Mouse (Mus musculus) heart, embryonic 10.5 days (tissue): ENCODE data around the gene Tex28. TPM values are rescaled to one million over a fixed set of nuclear protein-coding genes. Genes with fewer than 3 reads are reported as not detected.

Experiments used
- polyA plus RNA-seq: library from polyadenylated mRNA; unstranded; fragments of >200 nt; fragmentation: Nextera tagmentation; extraction: Ambion mirVana; gene quantifications from 2 replicates; pipeline ENCODE4 v1.2.1, GENCODE M21; 2016

Tex28 gene
- polyA plus RNA-seq, 1 experiment from 2014 or later, result not detected

Other genes starting within 250 kb of the Tex28 start
- 1.3 and 3.0 TPM in 2 replicates for gene Arhgap4, start 246.0 kb downstream of the Tex28 start, polyA plus RNA-seq
- gene Naa10, start 245.9 kb downstream of the Tex28 start, polyA plus RNA-seq, result 124 and 146 TPM in 2 replicates
- gene Renbp, start 237.0 kb downstream of the Tex28 start, polyA plus RNA-seq, result 43.1 and 58.2 TPM in 2 replicates
- 49.5 and 56.8 TPM in 2 replicates for gene Hcfc1, start 201.5 kb downstream of the Tex28 start, polyA plus RNA-seq
- gene Irak1, start 143.9 kb downstream of the Tex28 start, polyA plus RNA-seq, result 59.3 and 60.8 TPM in 2 replicates
- not detected in 2 replicates for gene Opn1mw, start 40.4 kb downstream of the Tex28 start, polyA plus RNA-seq
- gene Mecp2, start 32.5 kb downstream of the Tex28 start, polyA plus RNA-seq, result 11.3 and 13.1 TPM in 2 replicates
- 0.05 and 0.10 TPM in 2 replicates for gene Tktl1, start 9.4 kb upstream of the Tex28 start, polyA plus RNA-seq
- gene Flna, start 82.0 kb upstream of the Tex28 start, polyA plus RNA-seq, result 199 and 236 TPM in 2 replicates
- gene Emd, start 86.8 kb upstream of the Tex28 start, polyA plus RNA-seq, result 17.9 and 22.7 TPM in 2 replicates
- gene Rpl10, start 103.0 kb upstream of the Tex28 start, polyA plus RNA-seq, result 496 and 543 TPM in 2 replicates
- 66.9 and 73.1 TPM in 2 replicates for gene Taz, start 114.1 kb upstream of the Tex28 start, polyA plus RNA-seq
- gene Dnase1l1, start 114.5 kb upstream of the Tex28 start, polyA plus RNA-seq, result 11.1 and 11.2 TPM in 2 replicates
- gene Atp6ap1, start 129.3 kb upstream of the Tex28 start, polyA plus RNA-seq, result 114 and 125 TPM in 2 replicates
- 171 and 194 TPM in 2 replicates for gene Gdi1, start 137.2 kb upstream of the Tex28 start, polyA plus RNA-seq
- gene Fam50a, start 145.2 kb upstream of the Tex28 start, polyA plus RNA-seq, result 57.1 and 65.2 TPM in 2 replicates
- gene Plxna3, start 161.2 kb upstream of the Tex28 start, polyA plus RNA-seq, result 7.0 and 12.7 TPM in 2 replicates
- 103 and 105 TPM in 2 replicates for gene Lage3, start 185.8 kb upstream of the Tex28 start, polyA plus RNA-seq
- gene Ubl4a, start 205.4 kb upstream of the Tex28 start, polyA plus RNA-seq, result 64.2 and 71.0 TPM in 2 replicates
- 13.1 and 15.7 TPM in 2 replicates for gene Slc10a3, start 205.5 kb upstream of the Tex28 start, polyA plus RNA-seq
- gene Fam3a, start 225.4 kb upstream of the Tex28 start, polyA plus RNA-seq, result 24.0 and 25.3 TPM in 2 replicates
- gene Ikbkg, start 225.5 kb upstream of the Tex28 start, polyA plus RNA-seq, result 18.6 and 21.7 TPM in 2 replicates